Mouse (Mus musculus): ENCODE data around the gene B3gnt6. TPM values are rescaled to one million over a fixed set of nuclear protein-coding genes. Genes with fewer than 3 reads are reported as not detected.

The B3gnt6 gene
- polyA plus RNA-seq, 1 experiment from 2014 or later, result not detected

- WGBS, result 62% methylated on average over 3 of the region's 3 CpGs
- no peak for ATAC-seq
- no peaks in the 10 kb centered on the region for H3K9me3 ChIP-seq (ENCODE audit: control insufficient read depth, low read length)
- no peaks in the 10 kb centered on the region for H3K27me3 ChIP-seq (replicated peaks; ENCODE audit: control insufficient read depth, insufficient read depth, low read length)
- H3K4me3 ChIP-seq (ENCODE audit: low read length), result no peak overlapping the region
- H3K4me2 ChIP-seq (ENCODE audit: low read depth, low read length), result no peak overlapping the region
- H3K9ac ChIP-seq (ENCODE audit: low read depth, low read length), result no peak overlapping the region
- peaks cover 57% of the 10 kb centered on the region for H3K4me1 ChIP-seq (ENCODE audit: control insufficient read depth, insufficient read depth, low read length)
- H3K27ac ChIP-seq (ENCODE audit: low read length), result no peak overlapping the region
- no peaks in the 10 kb centered on the region for H3K36me3 ChIP-seq (ENCODE audit: control insufficient read depth, insufficient read depth, low read length)
Observed at GRCm38 (mm10) chr7:98156280-98156665, 43.0 kb downstream of the B3gnt6 start.

DNA sequence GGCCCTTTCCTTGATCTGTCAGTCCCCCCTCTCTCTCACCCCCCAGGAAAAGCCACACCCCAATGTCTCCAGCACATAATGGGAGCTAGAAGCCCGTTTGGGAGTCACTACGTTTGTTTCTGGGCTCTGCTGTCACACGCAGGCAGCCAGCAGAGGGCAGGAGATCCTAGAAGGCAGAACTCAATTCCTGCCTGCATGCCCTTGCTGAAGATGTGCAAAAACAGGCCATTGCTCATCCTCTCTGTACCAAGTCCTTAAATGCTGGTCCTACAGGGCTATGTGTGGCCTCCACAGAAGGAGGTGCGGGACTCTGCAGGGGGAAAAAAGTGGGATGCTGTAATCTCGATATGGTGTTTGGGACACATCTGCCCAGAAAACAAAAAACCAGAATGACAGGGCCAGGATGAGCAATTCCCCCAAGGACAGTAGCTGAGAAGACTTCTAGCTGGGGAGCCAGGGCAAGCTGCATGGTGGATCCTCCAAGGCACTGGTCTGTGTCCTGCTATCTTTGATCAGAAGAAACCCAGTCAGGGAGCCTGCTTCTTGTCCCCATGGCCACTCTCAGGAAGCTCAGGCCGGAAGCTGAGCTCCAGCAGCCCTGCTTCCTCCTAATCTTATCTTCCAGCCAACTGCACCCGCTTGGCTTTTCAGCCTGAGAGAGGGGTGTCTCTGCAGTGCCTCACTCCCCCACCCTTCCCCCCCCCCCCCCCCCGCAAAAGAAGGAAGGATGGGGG, 43.6 kb downstream of the B3gnt6 start:
- WGBS, result 29% methylated on average over 7 of the region's 8 CpGs
- no peaks in the 10 kb centered on the region for H3K36me3 ChIP-seq (ENCODE audit: control insufficient read depth, insufficient read depth, low read length)
- no peak for ATAC-seq
- no peak overlapping the region for H3K4me2 ChIP-seq (ENCODE audit: low read depth, low read length)
- 0 out of 2 replicates have a peak overlapping the region, but pooled peaks have one; percentile 19 for H3K27ac ChIP-seq (ENCODE audit: low read length)
- no peak overlapping the region for H3K9ac ChIP-seq (ENCODE audit: low read depth, low read length)
- no peak overlapping the region for H3K4me3 ChIP-seq (ENCODE audit: low read length)
- H3K27me3 ChIP-seq (replicated peaks; ENCODE audit: control insufficient read depth, insufficient read depth, low read length), result no peaks in the 10 kb centered on the region
- H3K9me3 ChIP-seq (ENCODE audit: control insufficient read depth, low read length), result no peaks in the 10 kb centered on the region
- H3K4me1 ChIP-seq (ENCODE audit: control insufficient read depth, insufficient read depth, low read length), result peaks cover 54% of the 10 kb centered on the region

DNA sequence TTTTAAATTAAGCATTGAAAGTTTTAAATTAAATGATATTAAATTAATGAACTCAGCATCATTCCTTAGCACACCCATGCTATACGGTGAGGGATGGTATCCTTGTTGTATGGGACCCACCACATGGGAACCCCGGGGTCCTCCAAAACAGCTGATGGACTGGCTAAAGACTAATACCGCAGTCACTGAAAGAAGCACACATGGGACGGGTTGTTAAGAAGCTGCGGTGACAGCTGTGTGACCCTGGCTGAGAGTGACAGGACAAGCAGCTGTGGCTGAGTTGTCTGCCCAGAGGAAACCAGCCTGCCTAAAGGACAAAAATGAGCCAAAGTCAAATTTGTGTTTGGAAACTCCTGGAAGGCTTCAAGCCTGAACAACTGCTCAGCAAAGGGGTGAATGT, 45.4 kb downstream of the B3gnt6 start:
- H3K36me3 ChIP-seq (ENCODE audit: control insufficient read depth, insufficient read depth, low read length), result no peaks in the 10 kb centered on the region
- WGBS, result 78% methylated on average over 5 of the region's 5 CpGs
- H3K4me2 ChIP-seq (ENCODE audit: low read depth, low read length), result no peak overlapping the region
- no peak for ATAC-seq
- H3K9me3 ChIP-seq (ENCODE audit: control insufficient read depth, low read length), result no peaks in the 10 kb centered on the region
- H3K27me3 ChIP-seq (replicated peaks; ENCODE audit: control insufficient read depth, insufficient read depth, low read length), result no peaks in the 10 kb centered on the region
- H3K27ac ChIP-seq (ENCODE audit: low read length), result no peak overlapping the region
- H3K9ac ChIP-seq (ENCODE audit: low read depth, low read length), result no peak overlapping the region
- peaks cover 36% of the 10 kb centered on the region for H3K4me1 ChIP-seq (ENCODE audit: control insufficient read depth, insufficient read depth, low read length)
- no peak overlapping the region for H3K4me3 ChIP-seq (ENCODE audit: low read length)

GRCm38 (mm10) chr7:98153345-98153744, 45.9 kb downstream of the B3gnt6 start:
- no peak overlapping the region for H3K4me3 ChIP-seq (ENCODE audit: low read length)
- no peak for ATAC-seq
- peaks cover 31% of the 10 kb centered on the region for H3K4me1 ChIP-seq (ENCODE audit: control insufficient read depth, insufficient read depth, low read length)
- H3K9me3 ChIP-seq (ENCODE audit: control insufficient read depth, low read length), result no peaks in the 10 kb centered on the region
- H3K27ac ChIP-seq (ENCODE audit: low read length), result no peak overlapping the region
- no peak overlapping the region for H3K4me2 ChIP-seq (ENCODE audit: low read depth, low read length)
- 53% methylated on average over 3 of the region's 3 CpGs for WGBS
- H3K36me3 ChIP-seq (ENCODE audit: control insufficient read depth, insufficient read depth, low read length), result no peaks in the 10 kb centered on the region
- H3K9ac ChIP-seq (ENCODE audit: low read depth, low read length), result no peak overlapping the region
- H3K27me3 ChIP-seq (replicated peaks; ENCODE audit: control insufficient read depth, insufficient read depth, low read length), result no peaks in the 10 kb centered on the region

DNA sequence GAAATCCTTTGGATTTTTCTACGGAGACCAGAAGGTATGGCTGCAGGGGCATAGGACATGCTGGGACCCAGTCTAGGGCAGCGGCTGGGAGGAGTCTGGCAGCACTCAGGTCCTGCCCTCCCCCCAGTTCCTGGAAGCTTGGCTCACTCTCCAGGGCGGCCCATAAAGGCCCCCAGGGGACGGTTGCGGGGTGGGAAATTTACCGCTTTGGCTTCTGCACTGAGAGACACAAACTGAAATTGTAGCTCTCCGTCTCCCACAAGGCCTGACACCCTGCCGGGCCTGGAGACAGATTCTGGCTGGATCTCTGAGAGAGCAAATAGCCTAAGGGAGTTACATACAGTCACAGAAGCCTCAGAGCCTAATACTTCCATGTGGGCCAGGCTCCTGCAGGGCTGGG, 46.9 kb downstream of the B3gnt6 start:
- H3K9ac ChIP-seq (ENCODE audit: low read depth, low read length), result no peak overlapping the region; the same call in 1 of the 2 replicates
- no peak overlapping the region for H3K4me2 ChIP-seq (ENCODE audit: low read depth, low read length)
- H3K4me1 ChIP-seq (ENCODE audit: control insufficient read depth, insufficient read depth, low read length), result peaks cover 22% of the 10 kb centered on the region
- H3K27ac ChIP-seq (ENCODE audit: low read length), result no peak overlapping the region
- no peaks in the 10 kb centered on the region for H3K36me3 ChIP-seq (ENCODE audit: control insufficient read depth, insufficient read depth, low read length)
- H3K27me3 ChIP-seq (replicated peaks; ENCODE audit: control insufficient read depth, insufficient read depth, low read length), result no peaks in the 10 kb centered on the region
- H3K9me3 ChIP-seq (ENCODE audit: control insufficient read depth, low read length), result no peaks in the 10 kb centered on the region
- no peak overlapping the region for H3K4me3 ChIP-seq (ENCODE audit: low read length)
- 51% methylated on average over 8 of the region's 8 CpGs for WGBS
- ATAC-seq, result no peak

- Histone ChIP-seq H3K4me2 (ENCODE audit: low read depth, low read length) (no peak overlapping the region), H3K27me3 (replicated peaks; ENCODE audit: control insufficient read depth, insufficient read depth, low read length) (no peaks in the 10 kb centered on the region), H3K9me3 (ENCODE audit: control insufficient read depth, low read length) (no peaks in the 10 kb centered on the region), H3K36me3 (ENCODE audit: control insufficient read depth, insufficient read depth, low read length) (no peaks in the 10 kb centered on the region), H3K9ac (ENCODE audit: low read depth, low read length) (no peak overlapping the region), H3K4me1 (ENCODE audit: control insufficient read depth, insufficient read depth, low read length) (peaks cover 10% of the 10 kb centered on the region; the same call in 1 of the 2 replicates), H3K27ac (ENCODE audit: low read length) (no peak overlapping the region), H3K4me3 (ENCODE audit: low read length) (no peak overlapping the region)
- WGBS, result 49% methylated on average over 5 of the region's 5 CpGs
- 0 out of 2 replicates have a peak, but pooled peaks have one; percentile 14 for ATAC-seq
Observed at GRCm38 (mm10) chr7:98150525-98150924, 48.8 kb downstream of the B3gnt6 start.

GRCm38 (mm10) chr7:98149802-98150201, 49.5 kb downstream of the B3gnt6 start:
- no peak; the same call in 1 of the 2 replicates for ATAC-seq
- peaks cover 10% of the 10 kb centered on the region; the same call in 1 of the 2 replicates for H3K4me1 ChIP-seq (ENCODE audit: control insufficient read depth, insufficient read depth, low read length)
- no peaks in the 10 kb centered on the region for H3K36me3 ChIP-seq (ENCODE audit: control insufficient read depth, insufficient read depth, low read length)
- no peak overlapping the region for H3K4me2 ChIP-seq (ENCODE audit: low read depth, low read length)
- no peak overlapping the region for H3K4me3 ChIP-seq (ENCODE audit: low read length)
- H3K27ac ChIP-seq (ENCODE audit: low read length), result no peak overlapping the region
- WGBS, result 43% methylated on average over 3 of the region's 3 CpGs
- H3K27me3 ChIP-seq (replicated peaks; ENCODE audit: control insufficient read depth, insufficient read depth, low read length), result no peaks in the 10 kb centered on the region
- no peak overlapping the region for H3K9ac ChIP-seq (ENCODE audit: low read depth, low read length)
- H3K9me3 ChIP-seq (ENCODE audit: control insufficient read depth, low read length), result no peaks in the 10 kb centered on the region

- H3K27me3 ChIP-seq (replicated peaks; ENCODE audit: control insufficient read depth, insufficient read depth, low read length), result no peaks in the 10 kb centered on the region
- H3K4me3 ChIP-seq (ENCODE audit: low read length), result no peak overlapping the region
- no peaks in the 10 kb centered on the region for H3K9me3 ChIP-seq (ENCODE audit: control insufficient read depth, low read length)
- no peaks in the 10 kb centered on the region for H3K36me3 ChIP-seq (ENCODE audit: control insufficient read depth, insufficient read depth, low read length)
- H3K4me1 ChIP-seq (ENCODE audit: control insufficient read depth, insufficient read depth, low read length), result peaks cover 10% of the 10 kb centered on the region; the same call in 1 of the 2 replicates
- no peak overlapping the region for H3K9ac ChIP-seq (ENCODE audit: low read depth, low read length)
- WGBS, result 70% methylated on average over 10 of the region's 10 CpGs
- ATAC-seq, result no peak
- H3K4me2 ChIP-seq (ENCODE audit: low read depth, low read length), result no peak overlapping the region
- no peak overlapping the region for H3K27ac ChIP-seq (ENCODE audit: low read length)
Observed at GRCm38 (mm10) chr7:98148721-98149407, 50.4 kb downstream of the B3gnt6 start.

- no peak overlapping the region for H3K27ac ChIP-seq (ENCODE audit: low read length)
- H3K9ac ChIP-seq (ENCODE audit: low read depth, low read length), result no peak overlapping the region
- no peak overlapping the region for H3K4me2 ChIP-seq (ENCODE audit: low read depth, low read length)
- no peaks in the 10 kb centered on the region for H3K36me3 ChIP-seq (ENCODE audit: control insufficient read depth, insufficient read depth, low read length)
- H3K9me3 ChIP-seq (ENCODE audit: control insufficient read depth, low read length), result no peaks in the 10 kb centered on the region
- H3K4me1 ChIP-seq (ENCODE audit: control insufficient read depth, insufficient read depth, low read length), result peaks cover 8% of the 10 kb centered on the region; the same call in 1 of the 2 replicates
- 81% methylated on average over 8 of the region's 8 CpGs for WGBS
- H3K27me3 ChIP-seq (replicated peaks; ENCODE audit: control insufficient read depth, insufficient read depth, low read length), result no peaks in the 10 kb centered on the region
- ATAC-seq, result no peak
- H3K4me3 ChIP-seq (ENCODE audit: low read length), result no peak overlapping the region
Observed at GRCm38 (mm10) chr7:98147766-98148165, 51.5 kb downstream of the B3gnt6 start.
